ENCODE assay signal across 14 mouse cellular contexts in genomic region chr16:51767556-51767955, GRCm38 (mm10).
DNase-seq lines count a peak whose midpoint lies in the region; ATAC-seq and TF ChIP-seq lines count a peak whose summit lies in the region.
"Had no signal": no experiment of that assay in that cellular context is flagged by ENCODE, and none has a peak within 500 bp of the region (broad histone marks: within the 10 kb centered on the region; RNA-seq: fewer than 3 reads in every experiment).

No protein-coding gene starts in this region.

- H3K27me3 ChIP-seq in kidney, adult 2 months (replicated peaks; ENCODE audit: control insufficient read depth, insufficient read depth, low read length): no peaks in the 10 kb centered on the region
- H3K27me3 ChIP-seq in kidney, embryonic 15.5 days: no peaks in the 10 kb centered on the region
- no peaks in the 10 kb centered on the region for H3K27me3 ChIP-seq in kidney, postnatal 0 days (ENCODE audit: insufficient read depth, low read length)
- H3K27me3 ChIP-seq in midbrain, embryonic 14.5 days (ENCODE audit: control insufficient read depth, insufficient read depth, low read length): no peaks in the 10 kb centered on the region
- H3K27me3 ChIP-seq: heart, embryonic 12.5 days had no signal

- H3K9me3 ChIP-seq in kidney, embryonic 15.5 days (replicated peaks): no peaks in the 10 kb centered on the region
- no peaks in the 10 kb centered on the region for H3K9me3 ChIP-seq in kidney, postnatal 0 days (replicated peaks; ENCODE audit: low read length)
- H3K9me3 ChIP-seq in midbrain, embryonic 14.5 days (ENCODE audit: control insufficient read depth, low read length): no peaks in the 10 kb centered on the region
- H3K9me3 ChIP-seq: forebrain, embryonic 10.5 days; heart, embryonic 12.5 days; hindbrain, embryonic 10.5 days had no signal

- no peak overlapping the region for H3K4me2 ChIP-seq in kidney, embryonic 15.5 days
- H3K4me2 ChIP-seq in kidney, postnatal 0 days (ENCODE audit: low read length): no peak overlapping the region
- no peak overlapping the region for H3K4me2 ChIP-seq in midbrain, embryonic 14.5 days (ENCODE audit: low read length)
- H3K4me2 ChIP-seq: heart, embryonic 12.5 days had no signal

- no peaks in the 10 kb centered on the region for H3K4me1 ChIP-seq in kidney, adult 2 months (ENCODE audit: control insufficient read depth, insufficient read depth, low read length)
- H3K4me1 ChIP-seq in kidney, embryonic 15.5 days: no peaks in the 10 kb centered on the region
- H3K4me1 ChIP-seq in kidney, postnatal 0 days (replicated peaks; ENCODE audit: insufficient read depth, low read length): no peaks in the 10 kb centered on the region
- no peaks in the 10 kb centered on the region for H3K4me1 ChIP-seq in midbrain, embryonic 14.5 days (ENCODE audit: control insufficient read depth, insufficient read depth, low read length)
- H3K4me1 ChIP-seq: forebrain, embryonic 10.5 days; heart, embryonic 12.5 days; hindbrain, embryonic 10.5 days had no signal

- no peak overlapping the region for H3K4me3 ChIP-seq in kidney, adult 2 months (ENCODE audit: insufficient read depth, low read depth, low read length)
- no peak overlapping the region for H3K4me3 ChIP-seq in kidney, embryonic 15.5 days (replicated peaks)
- H3K4me3 ChIP-seq in kidney, postnatal 0 days (replicated peaks; ENCODE audit: low read depth, low read length): no peak overlapping the region
- H3K4me3 ChIP-seq in midbrain, embryonic 14.5 days (replicated peaks; ENCODE audit: low read depth, low read length): no peak overlapping the region
- H3K4me3 ChIP-seq: forebrain, embryonic 10.5 days; heart, embryonic 12.5 days; hindbrain, embryonic 10.5 days had no signal

- no peaks in the 10 kb centered on the region for H3K36me3 ChIP-seq in kidney, adult 2 months (ENCODE audit: control insufficient read depth, insufficient read depth, low read length)
- H3K36me3 ChIP-seq in kidney, embryonic 15.5 days: no peaks in the 10 kb centered on the region
- H3K36me3 ChIP-seq in kidney, postnatal 0 days (ENCODE audit: insufficient read depth, low read length): no peaks in the 10 kb centered on the region
- H3K36me3 ChIP-seq in midbrain, embryonic 14.5 days (ENCODE audit: control insufficient read depth, insufficient read depth, low read length): no peaks in the 10 kb centered on the region
- H3K36me3 ChIP-seq: forebrain, embryonic 10.5 days; heart, embryonic 12.5 days; hindbrain, embryonic 10.5 days had no signal

- ATAC-seq in kidney, embryonic 15.5 days (replicated peaks; ENCODE audit: low FRiP score): no peak
- ATAC-seq in CD4-positive, CD25-positive, alpha-beta regulatory T cell, adult 4 months: peak; percentile 26
- ATAC-seq in kidney, postnatal 0 days (replicated peaks; ENCODE audit: low FRiP score, low read depth): no peak; the same call in 1 of the 2 replicates
- no peak for ATAC-seq in midbrain, embryonic 14.5 days (ENCODE audit: low FRiP score, low TSS enrichment)
- ATAC-seq: intestine, embryonic 16.5 days had no signal

- TF ChIP-seq POLR2A in kidney, adult 2 months (IDR thresholded peaks at IDR 0.05; ENCODE audit: low read depth, low read length): no peak

- no peak for TF ChIP-seq CTCF in kidney, adult 2 months (conservative IDR thresholded peaks at IDR 0.05; ENCODE audit: insufficient read depth, insufficient read length, low read depth, low read length)
- TF ChIP-seq CTCF in kidney, postnatal 0 days (IDR thresholded peaks at IDR 0.05; ENCODE audit: low read depth): no peak

- 41% methylated on average over 3 of the region's 3 CpGs for WGBS in kidney, adult 2 months
- 49% methylated on average over 3 of the region's 3 CpGs for WGBS in kidney, embryonic 15.5 days
- WGBS in kidney, postnatal 0 days: 32% methylated on average over 3 of the region's 3 CpGs
- WGBS in midbrain, embryonic 14.5 days: 89% methylated on average over 3 of the region's 3 CpGs

- no peak overlapping the region for H3K9ac ChIP-seq in kidney, embryonic 15.5 days
- no peak overlapping the region for H3K9ac ChIP-seq in kidney, postnatal 0 days (ENCODE audit: low read depth, low read length)
- H3K9ac ChIP-seq in midbrain, embryonic 14.5 days (replicated peaks; ENCODE audit: low read length): no peak overlapping the region
- H3K9ac ChIP-seq: heart, embryonic 12.5 days had no signal

- peak; percentile 79 for DNase-seq in kidney, adult 2 months
- peak; percentile 61 for DNase-seq in adrenal gland, postnatal 10 days
- peak; percentile 12 for DNase-seq in kidney, postnatal 0 days (ENCODE audit: low spot score)
- no peak for DNase-seq in left cerebral cortex, postnatal 36 days (ENCODE audit: low spot score in 2 of 2)
- no peak for DNase-seq in midbrain, embryonic 14.5 days
- no peak for DNase-seq in spleen, postnatal 10 days (ENCODE audit: low spot score in 2 of 2)
- DNase-seq: cerebellum, adult 11 months; gastrocnemius, postnatal 25 days had no signal

- intact Hi-C loops in left cerebral cortex, postnatal 36 days (cut with DNase I): no loop called here

- no peak overlapping the region for H3K27ac ChIP-seq in kidney, adult 2 months (ENCODE audit: insufficient read depth, low read depth, low read length)
- H3K27ac ChIP-seq in kidney, embryonic 15.5 days: no peak overlapping the region
- H3K27ac ChIP-seq in kidney, postnatal 0 days: no peak overlapping the region
- H3K27ac ChIP-seq in midbrain, embryonic 14.5 days (replicated peaks; ENCODE audit: low read depth, low read length): no peak overlapping the region
- H3K27ac ChIP-seq: forebrain, embryonic 10.5 days; hindbrain, embryonic 10.5 days had no signal

Comparison
In these comparisons a context has a peak if more than half of its experiments do, and no peak if none do; other contexts are left out.
1. DNase-seq: peak in kidney, adult 2 months (single experiment), adrenal gland, postnatal 10 days (single experiment) and kidney, postnatal 0 days (single experiment); none in left cerebral cortex, postnatal 36 days (0 of 2), midbrain, embryonic 14.5 days (single experiment) and spleen, postnatal 10 days (0 of 2).